Mouse (Mus musculus) adrenal gland, postnatal 36 days (tissue): ENCODE measurements at regions not wholly inside any gene's neighbourhood (a gene's known extent, or its start where the extent isn't known, plus 50 kb on each side); places are given as distances from the start of the nearest gene placed in this dataset.

Experiments used
- DNase-seq, 2 experiments: peaks; one replicate each; pipeline ENCODE4 v3.0.0; 2021; ENCODE audit warnings: mixed read lengths in 1 of 2

- no peak for DNase-seq
Measured at GRCm38 (mm10) chr13:107491423-107491822, 469.5 kb upstream of the Kif2a start.

DNA sequence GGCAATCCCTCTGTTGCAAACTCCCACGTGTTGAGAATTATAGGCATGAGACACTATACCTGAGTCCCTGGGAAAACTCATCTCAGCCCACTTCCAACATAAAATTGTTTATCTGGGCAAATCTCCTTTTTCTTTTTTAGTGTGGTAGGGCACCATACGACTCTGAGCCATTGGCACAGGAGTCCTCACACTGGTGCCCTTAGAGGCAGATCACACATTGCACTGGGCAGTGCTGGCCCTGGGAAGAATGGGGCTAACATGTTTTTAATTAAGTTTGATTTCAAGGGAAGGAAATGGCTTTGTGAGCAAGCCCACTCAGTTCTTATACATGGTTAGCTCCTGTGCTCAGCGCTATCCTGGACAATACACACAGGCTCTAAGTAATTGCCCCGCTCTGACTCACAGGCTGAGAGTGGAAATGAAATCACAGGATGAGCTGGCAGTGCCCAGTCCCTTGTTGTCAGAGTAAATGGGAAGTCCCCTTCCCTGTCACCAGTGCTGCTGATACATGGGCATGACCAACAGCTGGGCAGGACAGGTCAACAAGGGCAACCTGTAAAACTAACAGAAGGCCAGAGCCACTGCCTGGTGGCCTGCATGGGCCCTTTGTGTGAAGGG is 463.6 kb upstream of the Kif2a start:
- DNase-seq: peak; percentile 67 to 70

GRCm38 (mm10) chr13:107484630-107484998 is 462.7 kb upstream of the Kif2a start:
- DNase-seq: no peak

DNA sequence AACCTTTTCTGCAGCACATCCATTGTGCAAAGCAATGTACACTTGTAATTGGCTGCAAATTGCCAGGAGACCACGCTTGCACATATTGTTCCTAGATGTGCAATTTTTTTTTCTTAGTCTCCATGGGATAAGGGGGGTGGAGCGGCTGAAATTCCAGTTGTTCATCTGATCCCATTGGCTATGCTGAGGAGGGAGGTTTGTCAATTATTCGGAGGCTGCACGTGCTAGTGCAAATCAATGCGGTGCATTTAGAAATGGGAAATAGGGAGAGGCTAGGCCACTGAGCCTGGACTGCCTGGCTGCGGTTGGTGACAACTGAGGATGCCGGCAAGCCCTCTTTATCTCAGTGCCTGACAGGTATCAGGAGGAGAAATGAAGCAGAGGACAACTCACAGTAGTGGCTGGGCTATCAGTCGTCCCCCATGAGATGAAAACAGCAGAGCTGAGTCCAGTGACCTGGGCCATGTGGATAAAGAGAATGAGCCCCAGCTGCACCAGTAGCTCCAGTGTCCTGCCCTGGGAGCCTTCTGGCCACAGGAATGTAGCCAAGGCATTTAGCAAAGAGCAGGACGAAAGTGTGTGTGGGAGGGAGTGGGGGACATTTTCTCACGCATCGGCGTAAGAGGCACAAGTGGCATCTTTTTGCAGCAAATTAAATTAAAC is 462.2 kb upstream of the Kif2a start:
- no peak for DNase-seq

DNA sequence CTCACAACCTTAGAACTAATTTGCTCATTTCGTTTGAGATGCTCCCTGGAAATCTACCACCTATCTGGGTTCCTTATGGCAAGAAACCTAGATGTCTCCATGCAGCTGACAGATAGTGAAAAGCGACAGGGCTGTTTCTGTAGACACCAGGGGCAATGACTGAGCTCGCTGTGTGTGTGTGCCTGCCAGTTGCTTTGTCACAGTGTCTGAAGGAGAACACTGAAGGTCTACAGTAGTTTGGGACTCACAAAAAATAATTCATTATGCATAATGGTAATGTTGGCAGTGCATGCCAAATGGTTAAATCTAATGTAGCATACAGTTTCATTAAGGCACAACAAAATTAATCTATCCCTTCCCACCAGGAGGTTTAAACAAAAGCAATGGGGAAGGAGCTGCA is 453.2 kb upstream of the Kif2a start:
- DNase-seq: no peak

DNA sequence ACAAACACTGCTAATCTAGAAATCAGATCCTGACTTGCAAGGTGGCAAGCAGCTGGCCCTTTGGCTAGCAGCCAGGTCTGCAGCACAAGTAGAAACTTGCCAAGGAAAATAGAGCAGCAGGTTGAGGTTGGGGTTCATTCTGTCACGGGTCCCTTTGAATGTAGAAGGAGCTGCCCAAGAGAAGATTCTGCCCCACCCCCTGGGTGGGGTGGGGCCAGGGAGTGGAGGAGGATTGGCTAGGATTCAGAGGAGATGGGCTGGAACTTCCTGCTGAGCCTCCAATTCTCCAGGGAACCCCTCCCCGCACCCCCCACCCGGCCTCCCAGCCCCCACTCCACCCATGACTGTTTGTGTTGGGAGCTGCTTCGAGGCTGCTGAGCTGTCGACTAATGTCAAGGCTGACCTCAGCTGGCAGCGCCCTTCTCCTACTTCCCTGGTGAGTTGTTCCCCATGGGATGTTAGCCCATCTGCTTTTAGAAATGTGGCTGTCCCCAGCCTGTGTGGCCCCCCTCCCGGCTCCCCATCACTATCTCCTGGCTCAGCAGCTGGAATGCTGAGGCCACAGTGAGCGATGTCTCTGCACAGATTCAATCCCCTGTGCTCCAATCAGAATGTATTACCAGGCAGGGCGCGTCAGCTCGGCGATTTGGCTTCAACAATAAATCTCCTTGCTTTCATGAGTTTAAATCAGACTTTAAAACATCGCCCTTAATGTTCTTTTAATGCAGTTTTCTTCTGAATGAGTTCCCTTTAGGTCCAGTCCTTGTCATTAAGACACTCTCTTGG is 447.8 kb upstream of the Kif2a start:
- DNase-seq: peak; percentile 82 to 86

GRCm38 (mm10) chr13:107462791-107463190 is 440.9 kb upstream of the Kif2a start:
- DNase-seq: no peak

- DNase-seq: peak; percentile 52 to 71
Measured at GRCm38 (mm10) chr13:107461048-107461912, 439.4 kb upstream of the Kif2a start.

DNA sequence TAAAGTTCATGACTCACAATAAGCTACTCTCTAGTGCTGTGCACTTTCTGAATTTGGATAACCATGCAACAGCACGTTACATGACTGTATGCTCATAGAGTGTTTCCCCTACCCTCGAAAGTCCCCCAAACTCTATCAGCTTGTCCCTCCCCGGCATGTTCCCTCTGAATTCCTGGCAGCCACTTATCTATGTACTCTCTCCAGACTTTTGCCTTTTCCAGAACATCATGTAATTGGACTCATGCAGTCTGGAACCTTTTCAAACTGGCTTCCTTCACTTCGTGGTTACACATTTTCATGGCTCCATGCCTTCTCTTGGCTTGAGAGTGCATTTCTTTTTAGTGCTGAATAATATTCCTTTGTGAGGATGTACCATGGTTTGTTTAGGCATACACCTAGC is 436.8 kb upstream of the Kif2a start:
- no peak for DNase-seq

- DNase-seq: no peak
Measured at GRCm38 (mm10) chr13:107457270-107457669, 435.3 kb upstream of the Kif2a start.

DNA sequence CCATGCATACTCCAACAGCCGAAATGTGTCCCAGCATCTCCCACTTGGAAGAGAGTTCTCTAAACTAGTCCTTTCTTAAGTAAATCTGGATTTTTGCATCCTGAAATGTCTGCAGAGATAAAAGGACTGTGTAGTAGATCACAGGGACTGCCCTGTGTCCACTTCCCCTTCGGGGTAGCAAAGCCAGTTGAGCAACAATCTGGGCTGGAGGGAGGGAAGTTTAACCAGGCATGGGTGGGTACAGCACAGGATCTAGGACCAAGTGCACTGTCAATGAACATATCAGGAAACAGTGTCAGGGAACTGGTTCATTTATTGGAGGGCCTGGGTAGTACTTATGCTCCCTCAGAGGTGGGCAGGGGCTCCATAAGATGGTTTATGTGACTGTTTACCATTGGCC is 434.5 kb upstream of the Kif2a start:
- DNase-seq: no peak

DNA sequence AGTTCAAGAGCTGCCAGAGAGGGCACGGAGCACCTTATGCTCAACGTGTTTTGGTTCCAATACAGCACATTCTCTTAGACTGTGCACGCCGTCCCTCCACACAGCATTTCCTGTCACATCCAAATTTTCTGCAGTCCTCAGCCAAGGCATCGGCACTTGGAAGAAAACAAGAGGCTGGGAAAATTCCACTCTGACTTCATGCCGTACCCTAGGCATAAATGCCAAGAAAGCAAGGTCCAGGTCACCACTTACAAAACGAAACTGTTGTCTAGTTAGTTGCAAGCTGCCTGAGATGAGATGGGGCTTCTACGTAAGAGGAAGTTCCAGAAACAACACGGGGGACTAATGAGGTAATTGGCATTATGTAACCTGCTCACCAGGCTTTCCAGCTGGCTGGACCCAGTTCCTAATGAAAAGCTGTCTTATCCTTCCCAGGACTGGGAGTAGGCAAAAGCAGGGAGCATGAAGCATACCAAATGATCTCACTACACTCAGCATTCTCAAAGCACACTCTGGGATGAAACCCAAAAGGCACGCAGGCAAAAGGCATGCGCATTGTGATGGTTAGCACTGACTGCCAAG is 427.8 kb upstream of the Kif2a start:
- peak; percentile 43 to 50 for DNase-seq

- no peak for DNase-seq
Measured at GRCm38 (mm10) chr13:107447813-107448212, 425.9 kb upstream of the Kif2a start.

GRCm38 (mm10) chr13:107419363-107420155 is 397.6 kb upstream of the Kif2a start:
- no peak for DNase-seq

- no peak for DNase-seq
Measured at GRCm38 (mm10) chr13:107410267-107410666, 388.3 kb upstream of the Kif2a start.

DNA sequence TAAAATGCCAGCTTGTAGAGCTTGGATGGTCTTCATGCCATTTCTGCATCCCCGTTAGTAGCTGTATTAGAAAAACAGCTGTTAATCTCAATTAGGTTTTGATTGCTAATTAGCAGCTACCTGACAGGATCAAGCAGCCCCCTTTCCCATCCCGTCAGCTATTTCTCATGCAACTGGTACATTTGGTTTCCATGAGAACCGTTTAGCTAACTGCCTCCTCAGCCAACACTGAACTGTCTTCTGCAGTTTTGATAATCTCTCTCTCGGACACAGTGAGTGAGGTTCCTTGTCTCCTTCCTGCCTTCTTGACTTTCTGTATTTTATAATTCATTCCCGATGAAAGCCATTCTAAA is 385.7 kb upstream of the Kif2a start:
- no peak for DNase-seq

GRCm38 (mm10) chr13:107406977-107407673 is 385.2 kb upstream of the Kif2a start:
- DNase-seq: no peak

GRCm38 (mm10) chr13:107398621-107399363 is 376.9 kb upstream of the Kif2a start:
- DNase-seq: no peak

- DNase-seq: no peak
Measured at GRCm38 (mm10) chr13:107396036-107396435, 374.1 kb upstream of the Kif2a start.

DNA sequence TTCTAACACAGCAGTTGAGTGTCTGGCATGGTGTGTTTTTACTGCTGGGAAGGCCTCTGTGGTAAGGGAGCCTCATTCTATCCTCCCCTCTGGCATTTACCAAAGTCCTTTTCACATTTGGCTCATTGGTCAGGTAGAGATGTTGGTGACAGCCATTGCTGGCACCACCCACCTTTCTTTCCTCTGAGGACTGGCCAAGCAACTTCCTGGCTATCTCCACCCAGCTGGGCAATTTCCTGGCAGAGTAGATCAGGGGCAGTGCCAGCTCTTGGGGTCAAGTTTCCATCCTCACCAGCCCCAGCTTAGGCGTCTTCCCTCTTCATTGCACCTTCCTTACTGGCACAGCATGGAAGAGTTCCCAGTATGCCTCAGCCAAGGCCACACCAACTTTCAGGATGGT is 372.5 kb upstream of the Kif2a start:
- no peak for DNase-seq
